Mouse (Mus musculus) urinary bladder, postnatal 10 days (tissue): ENCODE data around the gene Ect2l.

ENCODE experiments used
- DNase-seq: peaks from one replicate; pipeline ENCODE4 v3.0.0; 2022; ENCODE audit warnings: low spot score

Ect2l gene

DNA sequence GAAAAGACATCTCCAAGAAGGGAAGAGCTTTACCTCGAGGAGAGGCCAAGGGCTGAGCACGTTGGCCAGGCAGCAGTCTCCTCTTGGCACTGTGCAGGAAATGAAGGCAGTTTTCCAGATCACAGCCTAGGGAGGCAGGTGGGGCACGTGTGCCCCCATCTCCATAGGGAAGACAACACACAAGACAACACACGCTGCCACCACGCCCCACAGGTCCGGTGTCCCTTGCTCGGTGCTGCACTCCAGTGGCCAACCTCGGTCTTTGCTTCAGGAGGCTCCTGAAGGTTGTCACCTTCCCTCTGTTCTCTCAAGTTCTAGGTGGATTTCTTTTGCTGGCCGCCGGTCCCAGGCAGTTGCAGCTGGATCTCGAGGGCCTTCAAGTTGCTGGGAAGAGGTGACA lies at the start of gene Ect2l:
Gene Ect2l, minus strand, starts transcription at position 165 of the 400 bp plus-strand sequence.
- no peak for DNase-seq

DNA sequence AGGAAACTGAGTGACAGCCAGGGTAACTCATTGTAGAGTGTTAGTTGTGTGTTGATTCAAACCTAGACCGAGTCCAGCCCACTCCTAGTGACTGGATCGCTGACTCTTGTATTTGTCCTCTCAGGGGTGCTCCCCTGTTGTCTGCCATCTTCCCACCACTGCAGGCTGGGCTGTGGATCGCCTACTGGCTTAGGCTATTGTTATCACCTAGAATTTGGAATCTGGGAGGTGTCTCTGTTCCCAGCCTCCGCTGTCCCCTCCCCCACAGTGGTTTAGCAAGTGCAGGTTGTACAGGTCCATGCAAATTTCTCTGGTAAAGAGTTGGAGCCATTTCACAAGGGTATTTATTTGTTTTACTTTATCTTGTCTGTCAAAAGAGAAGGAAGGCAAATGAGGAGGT lies 40.7 kb upstream of the Ect2l start:
- no peak for DNase-seq

DNA sequence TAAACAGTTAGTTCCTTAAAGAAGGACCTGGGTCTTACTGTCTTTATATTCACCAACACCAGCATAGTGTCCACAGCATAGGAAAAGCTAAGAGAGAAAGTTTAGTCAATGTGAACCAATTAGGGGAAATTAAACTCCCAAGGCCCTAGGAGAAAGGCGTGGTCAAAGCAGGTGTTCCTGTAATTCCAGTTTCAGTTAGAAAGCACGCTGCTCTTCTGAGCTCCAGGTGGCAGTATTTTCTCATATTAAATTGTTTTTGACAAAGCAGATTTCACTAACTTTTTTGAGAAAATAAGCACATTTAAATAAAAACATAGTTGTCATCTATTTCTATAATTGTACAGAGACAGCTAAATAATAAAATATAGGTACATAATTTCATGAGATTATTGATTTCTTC lies 32.9 kb upstream of the Ect2l start:
- no peak for DNase-seq

DNA sequence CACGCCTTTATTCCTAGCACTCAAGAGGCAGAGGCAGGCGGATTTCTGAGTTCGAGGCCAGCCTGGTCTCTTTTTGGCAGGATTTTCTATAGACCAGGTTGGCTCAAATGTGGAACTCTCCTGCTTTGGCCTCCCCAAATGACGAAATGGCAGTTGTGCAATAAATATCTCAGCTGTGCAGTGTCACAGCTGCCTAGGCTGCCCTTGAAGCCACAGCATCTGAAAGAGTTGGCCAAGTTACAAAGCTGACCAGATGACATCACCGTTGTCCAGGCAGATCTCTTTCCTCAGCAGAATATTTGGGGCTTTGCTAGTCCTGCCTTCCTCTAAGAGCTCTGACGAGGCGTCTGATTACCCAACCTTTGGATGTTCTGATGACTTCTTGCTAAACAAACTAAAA lies 26.5 kb upstream of the Ect2l start:
- no peak for DNase-seq

DNA sequence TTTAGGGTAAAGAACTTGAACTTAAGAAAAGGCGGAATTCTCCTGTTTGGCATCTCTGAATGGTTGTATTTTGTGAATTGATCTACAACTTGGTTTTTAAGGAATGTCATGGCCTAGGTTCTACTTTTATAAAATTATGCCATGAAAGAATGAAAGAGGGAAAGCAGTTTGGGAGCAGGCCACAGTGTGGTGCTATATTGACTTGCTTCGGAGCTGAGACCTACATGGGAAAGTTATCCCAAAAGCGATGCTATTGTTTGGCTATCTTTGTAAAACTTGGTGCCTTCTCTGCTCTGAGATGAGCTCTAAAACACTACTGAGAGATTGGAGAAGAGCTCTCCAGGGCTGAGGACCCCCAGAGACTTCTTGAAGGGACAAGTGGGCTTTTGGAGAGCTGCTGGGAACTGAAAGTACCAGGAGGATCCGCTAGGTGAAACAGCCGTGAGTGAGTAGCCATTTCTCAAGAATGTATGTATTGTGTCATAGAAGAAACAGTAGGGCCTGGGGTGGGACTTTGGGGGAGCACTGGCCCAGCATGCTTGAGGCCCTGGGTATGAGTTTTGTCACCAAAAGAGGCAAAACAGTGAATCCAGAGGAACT lies 25.7 kb upstream of the Ect2l start:
- no peak for DNase-seq

DNA sequence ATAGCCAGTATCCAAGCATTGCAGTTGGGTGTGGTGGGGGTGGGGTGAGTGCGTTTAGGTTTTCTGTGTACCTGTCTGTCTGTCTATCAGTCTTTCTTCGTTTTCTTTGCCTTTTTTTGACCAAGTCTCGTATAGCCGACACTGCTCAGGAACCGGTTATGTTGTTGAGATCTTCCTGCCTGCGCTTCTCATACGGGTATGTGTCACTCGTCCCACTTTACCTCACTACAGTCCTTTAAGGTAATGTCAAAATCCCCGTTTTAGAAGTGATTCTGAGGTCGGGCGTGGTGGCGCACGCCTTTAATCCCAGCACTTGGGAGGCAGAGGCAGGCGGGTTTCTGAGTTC lies 24.7 kb upstream of the Ect2l start:
- no peak for DNase-seq

DNA sequence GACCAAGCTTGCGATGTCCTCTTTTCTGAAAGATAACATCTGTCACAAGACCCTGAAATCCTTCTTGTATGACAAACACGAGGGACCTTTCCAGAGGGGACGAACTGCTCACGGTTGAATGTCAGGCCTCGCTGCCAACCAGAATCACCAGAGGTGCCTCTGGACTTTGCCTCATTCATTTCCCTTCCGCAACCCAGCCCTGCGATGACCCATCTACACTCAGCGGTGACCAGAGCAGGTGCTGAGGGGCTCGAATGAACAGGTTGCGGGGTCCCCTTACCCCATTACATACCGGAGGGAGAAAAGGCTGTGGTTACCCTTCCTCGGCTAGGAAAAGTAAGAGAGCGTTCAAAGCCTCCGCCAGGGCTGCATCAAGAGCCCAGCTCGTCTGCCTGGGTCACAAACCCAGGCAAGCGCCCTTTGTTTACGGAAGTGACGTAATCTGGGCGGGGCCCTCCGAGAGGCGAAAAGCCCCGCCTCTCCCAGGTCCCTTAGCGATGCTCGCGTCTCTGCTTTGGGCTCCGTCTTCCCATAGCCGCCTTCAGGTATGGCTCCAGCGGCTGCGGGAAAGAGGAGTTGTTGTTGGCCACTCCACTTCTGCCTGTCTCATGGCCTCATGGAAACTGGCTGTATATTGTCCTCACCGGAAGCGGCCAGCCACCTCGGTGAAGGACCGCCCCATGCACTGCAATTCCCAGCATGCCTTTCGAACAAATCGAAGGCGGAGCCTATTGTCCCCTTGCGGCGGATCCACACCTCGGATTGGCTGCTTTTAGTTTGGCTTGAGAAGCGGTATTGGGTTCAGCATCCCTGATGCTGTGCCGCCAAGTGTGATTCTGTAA lies 24.1 kb upstream of the Ect2l start, which contains the start of gene Ccdc28a:
Gene Ccdc28a, minus strand, starts transcription at position 439 of the 842 bp plus-strand sequence.
- peak; percentile 68 for DNase-seq

DNA sequence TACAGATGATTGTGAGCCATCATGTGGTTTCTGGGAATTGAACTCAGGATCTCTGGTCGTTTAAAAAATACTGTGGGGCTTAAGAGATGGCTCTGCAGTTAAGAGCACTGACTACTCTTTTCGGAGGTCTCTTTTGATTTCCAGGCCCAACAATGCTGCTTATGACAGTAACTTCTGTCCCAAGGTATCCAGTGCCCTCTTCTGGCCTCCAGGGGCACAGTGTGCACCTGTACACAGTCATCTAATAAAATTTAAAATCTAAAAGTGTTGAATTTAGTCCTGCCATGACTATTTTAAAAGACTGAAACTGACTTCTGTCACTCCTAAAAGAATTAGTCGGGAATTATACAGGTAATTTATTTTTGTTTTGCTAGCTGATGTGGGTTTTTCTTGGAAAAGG lies 23.2 kb upstream of the Ect2l start:
- no peak for DNase-seq

DNA sequence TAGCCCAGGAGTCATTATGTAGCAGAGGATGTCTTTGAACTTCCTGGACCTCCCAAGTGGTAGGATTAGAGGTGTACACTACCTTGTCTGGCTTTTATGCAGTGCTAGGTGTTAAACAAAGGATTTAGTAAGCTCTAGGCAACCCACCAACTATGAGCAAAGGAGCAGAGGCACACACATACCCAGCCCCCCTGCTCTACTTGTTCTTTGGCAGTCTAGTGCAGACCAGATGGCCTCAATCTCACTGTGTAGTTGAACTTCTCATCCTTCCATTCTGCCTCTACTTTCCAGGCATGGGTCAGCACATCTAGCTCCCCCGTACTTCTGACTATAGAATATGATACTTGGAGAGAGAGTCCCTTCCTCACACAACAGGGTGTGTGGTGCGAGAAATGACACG lies 13.7 kb upstream of the Ect2l start:
- DNase-seq = no peak

DNA sequence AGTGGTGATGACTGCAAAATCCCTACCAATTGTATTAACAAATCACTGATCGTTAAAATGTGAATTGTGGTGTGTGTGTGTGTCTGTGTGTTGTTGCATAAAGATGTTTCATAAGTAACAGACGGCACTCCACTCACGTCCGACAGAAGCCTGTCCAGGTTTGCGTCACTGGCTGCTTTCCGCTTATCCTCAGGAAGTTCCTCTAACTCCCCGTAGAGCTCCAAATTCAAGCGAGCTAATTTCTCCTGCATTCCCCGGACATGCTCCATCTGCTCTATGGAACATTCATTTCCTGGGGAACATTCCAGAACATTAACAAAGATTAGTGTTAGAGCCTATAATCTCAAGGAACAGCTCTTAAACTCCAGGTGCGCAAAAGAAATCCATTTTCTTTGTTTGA lies 8.7 kb upstream of the Ect2l start:
- no peak for DNase-seq

DNA sequence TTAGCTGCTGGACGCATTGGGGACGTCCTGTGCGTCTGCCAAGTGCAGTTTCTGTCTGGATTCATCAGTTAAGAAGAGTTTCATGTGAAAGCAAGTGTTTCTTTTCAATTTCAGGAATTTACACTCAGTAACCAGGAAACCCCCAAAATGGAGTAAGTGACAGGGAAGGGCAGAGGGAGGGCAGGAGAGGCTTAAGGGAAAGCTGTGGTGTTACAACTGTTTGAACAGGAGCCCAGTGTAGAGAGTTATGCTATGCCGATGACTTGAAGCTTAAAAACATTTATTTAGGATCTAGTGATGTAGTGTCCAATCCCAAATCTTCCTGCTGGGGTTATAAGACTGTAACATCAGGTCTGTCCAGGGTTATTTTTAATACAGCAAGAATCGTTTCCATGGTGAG lies 3.4 kb upstream of the Ect2l start:
- DNase-seq = no peak

DNA sequence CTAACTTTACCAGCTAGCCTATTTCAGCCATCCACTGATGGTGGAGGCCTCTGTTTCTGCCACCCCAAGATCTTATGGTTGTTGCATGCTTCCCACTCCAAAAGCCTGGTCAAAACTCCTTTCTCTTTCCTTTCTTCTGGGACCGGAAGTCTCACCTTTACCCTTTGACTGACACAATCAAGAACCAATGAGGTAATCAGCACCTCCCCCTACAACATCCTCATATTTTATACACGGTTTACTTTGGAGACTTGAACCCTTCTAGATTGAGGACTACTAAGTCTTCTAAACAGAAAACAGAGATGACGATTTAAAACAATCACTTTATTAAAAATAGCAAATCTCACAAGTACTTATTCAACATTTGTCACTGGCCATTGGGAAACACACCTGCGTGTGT lies 2.7 kb upstream of the Ect2l start:
- DNase-seq = no peak

DNA sequence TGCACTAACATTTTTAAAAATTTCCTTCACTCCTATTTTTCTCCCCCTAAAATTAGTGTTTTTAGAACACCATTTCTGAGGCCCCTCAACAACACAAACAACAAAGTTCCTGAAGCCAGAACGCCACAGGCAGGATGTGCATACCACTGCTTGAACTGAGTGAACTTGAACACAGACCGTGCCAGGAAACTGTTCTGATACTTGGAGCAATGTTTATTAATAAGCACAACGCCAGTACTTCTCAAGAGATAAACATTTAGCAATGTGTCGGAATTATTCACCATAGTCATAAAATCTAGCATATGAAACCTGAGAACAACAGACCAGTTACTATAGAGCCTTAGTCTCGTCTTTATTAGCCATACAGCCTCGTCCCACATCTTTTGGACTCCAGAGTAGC lies 571 bp downstream of the Ect2l start:
- no peak for DNase-seq

DNA sequence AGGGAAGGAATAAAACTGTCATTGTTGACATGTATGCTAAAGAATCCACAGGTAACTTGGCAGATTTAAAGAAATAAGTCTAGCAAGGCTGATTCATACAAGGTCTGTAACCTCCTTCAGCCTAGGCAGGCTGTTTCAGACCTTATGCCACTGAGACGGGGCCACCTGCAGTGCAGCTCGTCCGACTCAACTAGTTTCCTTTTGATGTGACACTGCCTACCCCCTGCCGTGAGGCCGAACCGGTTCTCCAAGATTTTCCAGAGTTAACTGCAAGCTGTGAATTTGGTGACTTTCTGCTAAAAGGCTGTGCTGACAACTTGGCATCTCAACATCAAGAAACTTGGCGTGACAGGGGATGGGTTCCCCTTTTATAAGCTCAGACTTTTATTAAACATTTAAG lies 6.6 kb downstream of the Ect2l start:
- DNase-seq = no peak

DNA sequence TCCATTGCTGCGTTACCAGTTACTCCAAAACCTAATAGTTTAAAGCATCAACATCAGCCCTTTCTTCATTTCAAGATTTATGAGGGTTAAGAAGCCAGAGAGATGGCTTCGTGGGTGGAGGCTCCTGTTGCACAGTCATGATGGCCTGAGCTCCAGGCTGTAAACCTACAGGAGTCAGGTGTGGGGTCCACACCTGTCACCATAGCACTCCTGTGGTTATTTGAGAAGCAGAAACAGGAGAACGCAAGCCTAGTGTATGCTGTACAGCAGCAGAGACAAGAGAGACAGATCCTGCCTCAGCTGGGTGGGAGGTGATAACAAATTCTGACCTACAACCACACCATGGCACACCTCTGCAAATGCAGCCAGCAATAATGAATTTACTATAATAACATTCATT lies 8.3 kb downstream of the Ect2l start:
- DNase-seq = no peak

DNA sequence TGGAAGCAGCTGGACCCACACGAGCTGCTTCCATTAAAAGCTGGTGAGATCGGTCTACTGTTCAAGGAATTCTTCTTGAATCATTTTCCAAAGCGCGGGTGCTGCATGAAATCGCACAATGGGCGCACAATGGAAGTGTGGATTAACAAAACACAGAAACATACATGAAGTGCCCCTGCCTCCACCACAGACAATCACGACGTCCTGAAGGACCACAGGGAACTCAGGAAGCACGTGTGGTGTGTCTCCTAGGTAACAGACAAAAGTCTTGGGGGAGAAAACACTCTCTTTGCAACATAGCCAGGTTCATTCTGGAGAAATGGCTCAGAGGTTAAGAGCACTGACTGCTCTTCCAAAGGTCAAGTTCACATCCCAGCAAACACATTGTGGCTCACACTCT lies 10.0 kb downstream of the Ect2l start:
- no peak for DNase-seq

DNA sequence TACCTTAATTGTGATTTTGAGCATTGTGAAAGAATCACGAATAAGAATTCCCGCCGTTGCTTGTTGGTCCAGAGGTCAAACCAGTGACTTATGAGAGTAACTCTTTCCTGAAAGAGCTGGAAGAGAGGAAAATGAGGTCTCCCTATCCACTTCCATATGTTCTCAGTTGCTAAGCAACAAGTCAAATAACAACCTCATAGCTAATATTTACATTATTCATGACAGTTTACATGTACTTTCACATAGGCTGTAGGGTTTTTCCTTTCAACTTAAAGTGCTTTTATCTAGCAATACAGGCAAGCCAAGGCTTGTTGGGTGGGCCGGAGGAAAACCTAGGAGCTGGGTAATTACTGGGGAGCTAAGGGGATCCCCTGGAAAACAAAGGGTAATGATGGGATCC lies 10.8 kb downstream of the Ect2l start:
- DNase-seq = no peak

DNA sequence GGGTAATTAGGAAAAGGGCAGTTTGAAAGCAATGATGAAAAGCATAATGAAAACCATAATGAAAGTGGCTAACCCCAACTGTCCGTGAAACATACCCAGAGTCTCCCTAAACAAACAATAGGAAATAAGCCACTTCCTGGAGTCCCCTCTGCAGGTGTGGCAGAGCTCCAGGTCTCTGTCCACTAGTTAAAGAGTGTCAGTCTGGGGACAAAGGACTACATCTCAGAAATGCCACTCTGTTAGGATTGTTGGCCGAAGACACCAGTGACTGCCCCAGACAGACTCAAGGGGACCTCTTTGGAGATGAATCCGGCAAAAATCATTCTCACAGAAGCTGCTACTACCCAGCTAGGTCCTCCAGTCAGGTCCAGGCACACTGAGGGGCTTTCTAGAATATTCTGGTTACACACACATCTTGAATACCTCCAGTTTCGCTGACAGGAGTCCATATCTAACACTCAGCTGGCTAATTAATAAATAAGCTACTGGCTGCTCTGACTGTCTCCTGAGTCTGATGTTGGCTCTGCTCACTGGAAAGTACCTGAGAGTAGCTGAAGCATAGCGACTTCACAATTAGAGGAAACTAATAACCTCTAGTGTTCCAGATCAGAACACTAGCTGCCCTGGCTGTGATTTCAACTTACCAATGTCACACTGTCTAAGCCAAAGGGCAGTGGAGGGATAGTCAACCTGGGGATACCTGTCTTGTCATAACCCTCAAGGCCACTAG lies 12.2 kb downstream of the Ect2l start:
- DNase-seq = no peak

DNA sequence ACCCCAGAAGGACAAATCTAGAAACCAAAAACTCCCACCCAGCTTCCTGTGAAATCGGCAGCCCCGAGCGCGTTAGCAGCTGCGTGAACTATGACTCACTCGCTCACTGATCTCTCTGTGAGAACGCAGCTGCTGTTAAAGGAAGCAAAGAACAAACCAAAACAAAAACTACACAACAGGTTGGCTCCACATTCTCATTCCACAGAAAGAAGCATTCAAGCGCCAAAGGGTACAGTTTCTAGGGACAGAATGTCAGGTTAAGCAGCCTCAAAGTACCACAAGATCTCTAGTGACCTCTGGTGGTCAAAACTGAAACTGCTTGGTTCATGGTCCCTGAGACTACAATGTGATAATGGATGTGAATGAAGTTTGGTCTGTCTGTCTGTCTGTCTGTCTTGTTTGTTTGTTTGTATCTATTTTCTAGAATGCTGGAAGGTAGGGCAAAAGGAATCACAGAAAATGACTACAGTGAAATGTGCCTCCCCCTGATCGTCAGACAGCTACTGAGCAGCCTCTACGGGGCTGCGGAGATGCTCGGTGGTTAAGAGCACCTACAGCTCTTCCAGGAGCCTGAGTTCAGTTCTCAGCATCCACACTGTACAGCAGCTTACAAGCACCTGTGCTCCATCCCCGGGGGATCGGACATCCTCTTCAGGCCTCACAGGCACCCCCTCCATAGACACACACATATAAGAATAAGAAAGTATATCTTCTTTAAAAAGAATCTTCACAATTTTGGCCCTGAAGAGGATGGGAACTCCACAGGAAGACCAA lies 13.3 kb downstream of the Ect2l start:
- no peak for DNase-seq

DNA sequence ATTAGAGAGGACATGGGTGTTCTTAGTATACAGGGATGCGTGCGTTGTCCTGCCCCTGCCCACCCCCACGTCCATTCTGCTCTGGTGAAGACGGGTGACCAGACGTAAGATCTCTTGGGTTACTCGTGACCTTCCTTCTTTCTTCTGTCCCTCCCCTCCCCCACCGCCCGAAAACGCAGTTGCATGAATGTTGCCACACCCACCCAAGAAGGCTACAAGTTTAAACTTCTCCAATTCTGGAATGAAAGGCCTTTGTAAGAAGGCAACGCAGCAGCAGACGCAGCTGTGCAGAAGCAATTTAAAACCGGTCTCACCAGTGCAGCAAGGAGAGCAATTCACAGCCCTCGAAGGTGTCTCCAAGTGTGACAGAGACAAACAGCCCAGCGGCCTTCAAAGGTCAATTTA lies 16.0 kb downstream of the Ect2l start:
- no peak for DNase-seq

DNA sequence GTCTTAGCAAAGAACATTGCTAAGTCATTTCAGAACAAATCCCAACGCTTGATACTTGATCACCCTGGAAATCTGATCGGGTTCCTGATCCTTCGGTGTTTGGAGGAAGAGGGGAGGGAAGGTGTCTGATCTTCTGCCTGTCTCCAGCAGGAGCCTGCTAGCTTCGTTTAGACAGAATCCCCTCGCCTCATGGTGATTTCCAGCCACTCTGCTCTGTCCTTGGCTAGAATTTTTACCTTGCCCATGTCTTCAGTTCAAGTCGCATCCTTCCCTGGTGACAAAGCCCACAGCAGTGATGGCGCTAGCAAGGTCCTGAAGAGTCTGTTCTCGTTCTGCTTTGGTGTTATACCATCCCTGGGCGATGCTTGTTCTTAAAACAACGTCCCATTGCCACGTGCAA lies 16.5 kb downstream of the Ect2l start:
- DNase-seq = no peak

DNA sequence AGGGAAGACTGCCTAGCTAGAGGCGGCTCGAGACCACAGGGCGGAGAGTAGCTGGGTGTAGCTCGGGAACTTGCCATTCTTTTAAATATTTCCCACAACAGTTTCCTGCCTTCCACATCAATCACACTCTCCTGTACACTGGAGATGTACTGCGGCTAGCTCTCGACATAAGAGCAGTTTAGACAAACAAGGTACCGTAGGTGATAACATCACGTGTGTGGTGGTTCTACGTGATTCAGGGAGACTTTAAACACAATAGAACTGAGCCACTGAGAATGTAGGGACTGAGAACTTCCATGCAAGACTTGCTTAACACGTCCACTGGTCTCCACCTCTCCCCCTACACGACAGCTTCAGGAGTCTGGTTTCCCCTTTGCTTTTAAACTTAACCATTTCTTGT lies 17.5 kb downstream of the Ect2l start:
- DNase-seq = no peak

DNA sequence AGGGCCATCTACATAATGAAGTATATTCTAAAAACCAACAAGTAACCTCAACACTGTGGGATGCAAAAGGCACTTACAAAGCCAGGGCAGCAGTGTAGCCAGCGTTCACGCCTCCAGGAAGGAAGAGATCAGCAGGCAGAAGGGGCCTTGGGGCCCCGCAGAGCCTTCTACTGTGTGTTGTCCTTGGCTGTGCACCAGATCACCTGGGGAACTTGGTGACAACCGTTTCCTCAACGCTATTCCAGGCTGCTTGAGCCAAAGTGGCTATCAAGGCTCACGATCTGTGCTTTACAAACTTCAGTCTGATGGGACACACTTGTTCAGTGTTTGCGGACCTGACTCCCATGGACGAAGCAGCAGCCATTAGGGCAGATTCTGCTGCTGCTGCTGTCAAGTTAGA lies 19.0 kb downstream of the Ect2l start:
- no peak for DNase-seq
